Mouse (Mus musculus): ENCODE data around the gene Olfr394. TPM values are rescaled to one million over a fixed set of nuclear protein-coding genes. Genes with fewer than 3 reads are reported as not detected.
"Not testable (repeated sequence)": the region's sequence is repeated elsewhere in the genome, so short reads cannot be mapped to it uniquely, and the experiment has no call there.

Gene Olfr394
- total RNA-seq (2022) = not detected

GRCm38 (mm10) chr11:73890671-73891070, at the start of gene Olfr394:
Gene Olfr394 (minus strand): TSS chr11:73890771.
- DNase-seq (ENCODE audit: low spot score) = no peak

GRCm38 (mm10) chr11:73936377-73936776, 45.8 kb upstream of the Olfr394 start, which contains the start of gene Olfr23:
Gene Olfr23 (plus strand): TSS chr11:73936677.
- DNase-seq (ENCODE audit: low spot score) = no peak

GRCm38 (mm10) chr11:73909199-73909598, 18.6 kb upstream of the Olfr394 start, which contains the start of gene Olfr395:
Gene Olfr395 (minus strand): TSS chr11:73909299.
- DNase-seq (ENCODE audit: low spot score) = not testable (repeated sequence)

DNA sequence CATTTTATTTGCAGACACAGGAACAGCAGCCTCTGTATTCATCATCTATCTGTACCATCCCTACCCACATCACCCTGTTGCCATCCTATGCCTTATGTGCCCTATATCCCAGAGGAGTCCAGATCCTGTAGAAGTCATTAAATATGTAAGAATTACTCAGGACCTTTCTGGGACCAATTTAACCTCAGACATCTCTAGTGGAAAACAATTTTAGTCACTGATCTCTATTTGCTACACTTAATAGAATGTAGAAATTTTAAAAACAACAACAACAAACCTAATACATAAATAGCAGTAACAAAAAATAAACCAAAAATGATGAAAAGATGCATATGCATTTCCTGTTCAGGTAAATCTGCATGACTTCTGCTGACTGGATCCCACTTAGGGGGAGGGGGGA, 39.2 kb downstream of the Olfr394 start, which contains the start of gene Olfr393:
Olfr393 (minus strand) TSS at position 101 of the 400 bp plus-strand sequence.
- no peak for DNase-seq (ENCODE audit: low spot score)

Other genes starting within 250 kb of the Olfr394 start
- not detected for gene Zfp735, start 202.0 kb downstream of the Olfr394 start, total RNA-seq (2022)
- gene Olfr389, start 110.1 kb downstream of the Olfr394 start, total RNA-seq (2022) = not detected
- not detected for gene Olfr390, start 107.8 kb downstream of the Olfr394 start, total RNA-seq (2022)
- gene Olfr391-ps, start 87.7 kb downstream of the Olfr394 start, total RNA-seq (2022) = not detected
- not detected for gene Olfr392, start 73.7 kb downstream of the Olfr394 start, total RNA-seq (2022)
- not detected for gene Olfr393, start 39.3 kb downstream of the Olfr394 start, total RNA-seq (2022)
- gene Olfr395, start 18.5 kb upstream of the Olfr394 start, total RNA-seq (2022) = not detected
- gene Olfr23, start 45.9 kb upstream of the Olfr394 start, total RNA-seq (2022) = not detected
- not detected for gene Olfr397, start 70.0 kb upstream of the Olfr394 start, total RNA-seq (2022)
- not detected for gene Olfr398, start 99.6 kb upstream of the Olfr394 start, total RNA-seq (2022)
- not detected for gene Olfr139, start 165.8 kb upstream of the Olfr394 start, total RNA-seq (2022)
- not detected for gene Olfr399, start 165.8 kb upstream of the Olfr394 start, total RNA-seq (2022)
- gene Zfp616, start 179.2 kb upstream of the Olfr394 start, total RNA-seq (2022) = not detected
- not detected for gene Olfr401, start 222.9 kb upstream of the Olfr394 start, total RNA-seq (2022)